Mouse (Mus musculus) erythroblast, embryonic 14.5 days (primary cell): ENCODE measurements at regions not wholly inside any gene's neighbourhood (a gene's known extent, or its start where the extent isn't known, plus 50 kb on each side); places are given as distances from the start of the nearest gene placed in this dataset.

Source experiments
- GATA1 ChIP-seq: IDR thresholded peaks from 2 replicates; pipeline ENCODE4 v1.6.1; 2012; ENCODE audit warnings: low read length, inconsistent platforms, mixed read lengths
- TAL1 ChIP-seq: IDR thresholded peaks from 3 replicates; pipeline ENCODE4 v1.6.1; 2012; ENCODE audit warnings: low read length, inconsistent platforms, mixed read lengths

- TF ChIP-seq GATA1 = no peak
- no peak for TF ChIP-seq TAL1
These were observed 97.5 kb downstream of the Cand1 start for GRCm38 (mm10) chr10:119142307-119142706.
